Mouse (Mus musculus) G1E (cell line): ENCODE measurements around the gene Exd2. TPM values are rescaled to one million over a fixed set of nuclear protein-coding genes. Genes with fewer than 3 reads are reported as not detected.

Experiments
- ATAC-seq: 2 replicates; pipeline ENCODE4 v1.8.0; 2016; ENCODE audit warnings: mild to moderate bottlenecking; ENCODE audit not compliant: insufficient number of reproducible peaks, poor library complexity, low FRiP score, severe bottlenecking; ENCODE audit errors: extremely low read depth
- DNase-seq: peaks from one replicate; pipeline ENCODE4 v3.0.0; 2012; ENCODE audit warnings: low spot score
- H3K27me3 ChIP-seq: 2 replicates; pipeline ENCODE4 v1.6.1; 2012; ENCODE audit warnings: mild to moderate bottlenecking, low read length, inconsistent platforms; ENCODE audit not compliant: insufficient read depth
- H3K36me3 ChIP-seq: replicated peaks from 2 replicates; pipeline ENCODE3; 2012; ENCODE audit warnings: mild to moderate bottlenecking, inconsistent platforms
- H3K4me1 ChIP-seq: 2 replicates; pipeline ENCODE4 v1.6.1; 2012; ENCODE audit warnings: low read depth, low read length, inconsistent platforms, mixed read lengths; ENCODE audit not compliant: insufficient read depth
- H3K4me3 ChIP-seq: 2 replicates; pipeline ENCODE4 v1.5.1; 2012; ENCODE audit warnings: low read depth, mild to moderate bottlenecking, inconsistent platforms, low read length, moderate library complexity, mixed read lengths
- H3K9me3 ChIP-seq: replicated peaks from 2 replicates; pipeline ENCODE4 v1.6.1; 2012; ENCODE audit warnings: inconsistent platforms
- CTCF ChIP-seq: IDR thresholded peaks from 2 replicates; pipeline ENCODE4 v1.5.1; 2012; ENCODE audit warnings: low read depth, low read length, inconsistent platforms, mixed read lengths
- GATA1 ChIP-seq: IDR thresholded peaks from 2 replicates; pipeline ENCODE4 v1.6.1; 2012; ENCODE audit warnings: borderline replicate concordance, low read length, inconsistent platforms, mixed read lengths
- GATA2 ChIP-seq: IDR thresholded peaks from 2 replicates; pipeline ENCODE4 v1.6.1; 2012; ENCODE audit warnings: low read depth, low read length, inconsistent platforms, borderline replicate concordance
- POLR2AphosphoS5 ChIP-seq: IDR thresholded peaks from 2 replicates; pipeline ENCODE4 v1.6.1; 2012; ENCODE audit warnings: low read depth, low read length, inconsistent platforms; ENCODE audit not compliant: insufficient replicate concordance
- TAL1 ChIP-seq: conservative IDR thresholded peaks from 2 replicates; pipeline ENCODE4 v1.6.1; 2012; ENCODE audit warnings: low read depth, low read length, inconsistent platforms, mixed read lengths
- polyA plus RNA-seq: library from polyadenylated mRNA; stranded (reverse); fragments of >175 nt; gene quantifications from 2 replicates; pipeline ENCODE4 v1.2.3, GENCODE M21; 2012
- total RNA-seq, 2 experiments: library from RNA; stranded (forward) in 1 of 2; stranded (reverse) in 1 of 2; fragments of 200-1000 nt in 1 of 2; fragments of >200 nt in 1 of 2; fragmentation: Nextera tagmentation in 1 of 2; gene quantifications; 2 replicates each; pipeline ENCODE4 v1.2.3; 2014 to 2017

Gene Exd2
- total and polyA plus RNA-seq, 3 experiments, result 5.9 to 33.0 (median 21.4) TPM

GRCm38 (mm10) chr12:80517977-80518376 is 55.1 kb downstream of the Exd2 start, which contains the start of gene Galnt16:
Gene Galnt16 (plus strand): TSS chr12:80518277.
- ATAC-seq, result no peak
- no peak for DNase-seq
- Histone ChIP-seq H3K27me3 (peaks cover 54% of the 10 kb centered on the region), H3K9me3 (peaks cover 4% of the 10 kb centered on the region; the same call in 1 of the 2 replicates), H3K36me3 (no peaks in the 10 kb centered on the region), H3K4me1 (no peaks in the 10 kb centered on the region), H3K4me3 (no peak within 1 kb of the TSS)
- TF ChIP-seq TAL1 (no peak), POLR2AphosphoS5 (no peak), GATA2 (no peak), CTCF (no peak), GATA1 (no peak)

GRCm38 (mm10) chr12:80518393-80518756 is 55.5 kb downstream of the Exd2 start:
- no peak for TF ChIP-seq GATA2
- TF ChIP-seq POLR2AphosphoS5, result no peak
- TF ChIP-seq TAL1, result no peak
- no peak for TF ChIP-seq GATA1
- TF ChIP-seq CTCF, result no peak
- no peak for ATAC-seq
- peaks cover 56% of the 10 kb centered on the region for H3K27me3 ChIP-seq
- no peak for DNase-seq
- no peaks in the 10 kb centered on the region for H3K36me3 ChIP-seq
- peaks cover 4% of the 10 kb centered on the region; the same call in 1 of the 2 replicates for H3K9me3 ChIP-seq
- no peak overlapping the region for H3K4me3 ChIP-seq
- H3K4me1 ChIP-seq, result no peaks in the 10 kb centered on the region

GRCm38 (mm10) chr12:80518757-80519620 is 56.1 kb downstream of the Exd2 start:
- peaks cover 4% of the 10 kb centered on the region; the same call in 1 of the 2 replicates for H3K9me3 ChIP-seq
- peaks cover 57% of the 10 kb centered on the region for H3K27me3 ChIP-seq
- DNase-seq, result no peak
- no peaks in the 10 kb centered on the region for H3K36me3 ChIP-seq
- no peak for ATAC-seq
- H3K4me1 ChIP-seq, result no peaks in the 10 kb centered on the region
- no peak for TF ChIP-seq GATA1
- no peak overlapping the region for H3K4me3 ChIP-seq

GRCm38 (mm10) chr12:80519621-80520332 is 56.9 kb downstream of the Exd2 start:
- H3K9me3 ChIP-seq, result peaks cover 4% of the 10 kb centered on the region; the same call in 1 of the 2 replicates
- no peaks in the 10 kb centered on the region for H3K4me1 ChIP-seq
- DNase-seq, result no peak
- ATAC-seq, result no peak
- H3K4me3 ChIP-seq, result no peak overlapping the region
- H3K27me3 ChIP-seq, result peaks cover 63% of the 10 kb centered on the region
- TF ChIP-seq TAL1 (no peak), GATA1 (no peak), POLR2AphosphoS5 (no peak), GATA2 (no peak), CTCF (no peak)
- no peaks in the 10 kb centered on the region for H3K36me3 ChIP-seq

GRCm38 (mm10) chr12:80522006-80522405 is 59.1 kb downstream of the Exd2 start:
- Histone ChIP-seq H3K27me3 (peaks cover 65% of the 10 kb centered on the region), H3K36me3 (no peaks in the 10 kb centered on the region), H3K4me1 (no peaks in the 10 kb centered on the region), H3K9me3 (peaks cover 4% of the 10 kb centered on the region; the same call in 1 of the 2 replicates), H3K4me3 (no peak overlapping the region)
- TF ChIP-seq GATA2 (no peak), TAL1 (no peak), GATA1 (no peak), CTCF (no peak), POLR2AphosphoS5 (no peak)
- ATAC-seq (no peak), DNase-seq (no peak)

- TF ChIP-seq CTCF (0 out of 2 replicates have a peak, but pooled peaks have one; percentile 18), GATA1 (no peak)
These were observed 61.5 kb downstream of the Exd2 start for GRCm38 (mm10) chr12:80524276-80524921.

More at GRCm38 (mm10) chr12:80524276-80524921, 61.5 kb downstream of the Exd2 start:
- H3K9me3 ChIP-seq, result no peaks in the 10 kb centered on the region; the same call in 1 of the 2 replicates
- no peaks in the 10 kb centered on the region for H3K4me1 ChIP-seq
- DNase-seq (no peak), ATAC-seq (no peak)
- no peak overlapping the region for H3K4me3 ChIP-seq
- H3K36me3 ChIP-seq, result no peaks in the 10 kb centered on the region
- H3K27me3 ChIP-seq, result peaks cover 65% of the 10 kb centered on the region
